13 mouse cellular contexts compared by ENCODE assay signal in the genomic region with DNA sequence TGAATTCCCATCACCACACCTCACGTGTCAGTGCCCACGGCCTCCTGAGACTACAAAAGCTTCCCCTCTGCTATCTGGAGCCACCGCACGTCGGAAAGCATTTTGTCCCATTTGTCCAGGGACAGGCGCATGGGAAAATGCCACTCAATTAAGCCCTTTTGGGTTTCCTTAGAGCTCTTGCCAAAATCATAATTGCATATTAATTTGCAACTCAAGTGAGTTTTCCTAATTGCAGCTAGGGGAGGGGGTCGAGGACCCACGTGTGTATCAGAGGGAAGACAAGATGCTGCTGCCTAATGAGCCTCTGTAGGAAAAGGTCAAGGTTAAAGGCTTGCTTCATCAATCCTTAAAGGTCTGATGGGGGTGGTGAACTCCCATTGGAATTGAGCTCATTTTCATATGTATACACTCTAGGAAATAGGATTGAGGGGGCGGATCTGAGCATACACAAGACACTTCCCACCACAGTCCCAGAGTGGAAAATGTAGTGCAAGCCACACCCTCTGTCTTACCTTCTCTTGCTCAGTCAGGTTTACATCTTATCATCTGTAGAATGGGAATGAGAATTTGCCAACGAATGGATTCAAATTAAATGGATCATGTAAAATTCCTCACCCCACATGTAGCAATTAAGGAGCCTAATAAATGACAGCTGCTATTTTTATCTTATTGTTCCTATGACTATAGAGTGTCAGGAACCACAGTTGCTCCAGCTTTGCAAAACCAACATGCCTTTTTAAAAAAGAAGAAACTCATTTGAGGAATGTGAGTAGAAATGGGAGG.
A peak's percentile ranks its signal among the peaks of the same experiment; 100 is the strongest.
DNase-seq lines count a peak whose midpoint lies in the region; ATAC-seq and TF ChIP-seq lines count a peak whose summit lies in the region.
"Had no signal": no experiment of that assay in that cellular context is flagged by ENCODE, and none has a peak within 500 bp of the region (broad histone marks: within the 10 kb centered on the region; RNA-seq: fewer than 3 reads in every experiment).

No protein-coding gene starts in this region.

- DNase-seq in ES-E14 (ENCODE audit: low read depth, low spot score) (peak; percentile 33), R1 (ENCODE audit: low read depth, low spot score) (peak; percentile 84)
- no peak for DNase-seq in left cerebral cortex, postnatal 36 days (ENCODE audit: low spot score in 2 of 2)
- DNase-seq: adrenal gland, adult 8-10 months; cerebellum, adult 11-12 months; liver, postnatal 0 days; right cerebral cortex, postnatal 4 days had no signal

- ATAC-seq in forebrain, embryonic 16.5 days = peak; percentile 72
- peak; percentile 63 for ATAC-seq in midbrain, embryonic 15.5 days (replicated peaks)
- no peak for ATAC-seq in activated CD4-positive, CD25-positive, alpha-beta regulatory T cell, adult 4 months
- no peak for ATAC-seq in liver, embryonic 12.5 days
- ATAC-seq: liver, postnatal 0 days had no signal

- WGBS in forebrain, embryonic 16.5 days = 10% methylated on average over 10 of the region's 10 CpGs
- 26% methylated on average over 10 of the region's 10 CpGs for WGBS in midbrain, embryonic 15.5 days
- WGBS in liver, embryonic 12.5 days (ENCODE audit: insufficient replicate concordance) = 60% methylated on average over 10 of the region's 10 CpGs

- no peaks in the 10 kb centered on the region for H3K9me3 ChIP-seq in ES-E14 (ENCODE audit: control insufficient read depth, insufficient read depth, low read depth, low read length)
- H3K9me3 ChIP-seq in forebrain, embryonic 16.5 days (ENCODE audit: control insufficient read depth, low read length) = no peaks in the 10 kb centered on the region
- H3K9me3 ChIP-seq in midbrain, embryonic 15.5 days = no peaks in the 10 kb centered on the region
- H3K9me3 ChIP-seq in liver, embryonic 12.5 days (replicated peaks) = no peaks in the 10 kb centered on the region
- H3K9me3 ChIP-seq: heart, embryonic 10.5 days had no signal

- no peaks in the 10 kb centered on the region; a peak in 1 of 4 replicates for H3K4me1 ChIP-seq in ES-E14 (ENCODE audit: control insufficient read depth in 2 of 2, insufficient read depth in 2 of 2, low read length in 2 of 2, poor library complexity in 1 of 2)
- H3K4me1 ChIP-seq in forebrain, embryonic 16.5 days (replicated peaks; ENCODE audit: control insufficient read depth, insufficient read depth, low read length) = peaks cover 7% of the 10 kb centered on the region; the same call in 1 of the 2 replicates
- H3K4me1 ChIP-seq in midbrain, embryonic 15.5 days = no peaks in the 10 kb centered on the region
- H3K4me1 ChIP-seq in liver, embryonic 12.5 days = no peaks in the 10 kb centered on the region
- H3K4me1 ChIP-seq: heart, embryonic 10.5 days had no signal

- no peak overlapping the region for H3K27ac ChIP-seq in ES-E14 (ENCODE audit: insufficient read depth, low read depth, low read length, poor library complexity, severe bottlenecking)
- H3K27ac ChIP-seq in forebrain, embryonic 16.5 days (ENCODE audit: low read length) = no peak overlapping the region
- H3K27ac ChIP-seq in midbrain, embryonic 15.5 days = no peak overlapping the region
- H3K27ac ChIP-seq in liver, embryonic 12.5 days = no peak overlapping the region
- H3K27ac ChIP-seq: heart, embryonic 10.5 days had no signal

- no peak overlapping the region for H3K4me2 ChIP-seq in forebrain, embryonic 16.5 days (ENCODE audit: low read length)
- H3K4me2 ChIP-seq in midbrain, embryonic 15.5 days = no peak overlapping the region
- no peak overlapping the region for H3K4me2 ChIP-seq in liver, embryonic 12.5 days

- H3K27me3 ChIP-seq in forebrain, embryonic 16.5 days (replicated peaks; ENCODE audit: control insufficient read depth, insufficient read depth, low read length) = no peaks in the 10 kb centered on the region
- no peaks in the 10 kb centered on the region for H3K27me3 ChIP-seq in midbrain, embryonic 15.5 days (replicated peaks)
- no peaks in the 10 kb centered on the region for H3K27me3 ChIP-seq in liver, embryonic 12.5 days (replicated peaks)

- H3K4me3 ChIP-seq in ES-E14 (ENCODE audit: insufficient read depth in 1 of 2, low read depth in 1 of 2, low read length in 2 of 2, poor library complexity in 1 of 2, severe bottlenecking in 1 of 2) = no peak overlapping the region
- no peak overlapping the region for H3K4me3 ChIP-seq in forebrain, embryonic 16.5 days (replicated peaks; ENCODE audit: low read length)
- no peak overlapping the region for H3K4me3 ChIP-seq in midbrain, embryonic 15.5 days
- H3K4me3 ChIP-seq in liver, embryonic 12.5 days = no peak overlapping the region
- H3K4me3 ChIP-seq: heart, embryonic 10.5 days had no signal

- intact Hi-C loops in left cerebral cortex, postnatal 36 days (cut with DNase I) = no loop called here

- H3K36me3 ChIP-seq in ES-E14 (ENCODE audit: control insufficient read depth, insufficient read depth, low read length, poor library complexity, severe bottlenecking) = no peaks in the 10 kb centered on the region
- no peaks in the 10 kb centered on the region for H3K36me3 ChIP-seq in forebrain, embryonic 16.5 days (ENCODE audit: control insufficient read depth, insufficient read depth)
- no peaks in the 10 kb centered on the region for H3K36me3 ChIP-seq in midbrain, embryonic 15.5 days (replicated peaks)
- H3K36me3 ChIP-seq in liver, embryonic 12.5 days = no peaks in the 10 kb centered on the region
- H3K36me3 ChIP-seq: G1E; heart, embryonic 10.5 days had no signal

- H3K9ac ChIP-seq in ES-E14 (ENCODE audit: insufficient read depth, low read depth, low read length, poor library complexity, severe bottlenecking) = no peak overlapping the region
- H3K9ac ChIP-seq in forebrain, embryonic 16.5 days (replicated peaks; ENCODE audit: low read depth, low read length) = no peak overlapping the region
- no peak overlapping the region for H3K9ac ChIP-seq in midbrain, embryonic 15.5 days
- no peak overlapping the region for H3K9ac ChIP-seq in liver, embryonic 12.5 days
- H3K9ac ChIP-seq: liver, postnatal 0 days had no signal

- in situ Hi-C loops in ES-E14 (cut with MboI; ENCODE audit: low sequenced_read_pairs in 2 of 2, unreplicated experiment in 2 of 2) = no loop called here

TF ChIP-seq in ES-E14, 5 proteins besides CTCF, POLR2A, EP300 and RAD21:
- TF ChIP-seq ZNF384 (IDR thresholded peaks at IDR 0.05; ENCODE audit: low read depth, low read length) (no peak), CHD2 (IDR thresholded peaks at IDR 0.05; ENCODE audit: low read depth, low read length) (no peak)

Comparison
In these comparisons a context has a peak if more than half of its experiments do, and no peak if none do; other contexts are left out.
1. DNase-seq: peak in ES-E14 (single experiment) and R1 (single experiment); none in left cerebral cortex, postnatal 36 days (0 of 2).
2. ATAC-seq: peak in forebrain, embryonic 16.5 days (single experiment) and midbrain, embryonic 15.5 days (single experiment); none in activated CD4-positive, CD25-positive, alpha-beta regulatory T cell, adult 4 months (single experiment) and liver, embryonic 12.5 days (single experiment).